Mouse (Mus musculus) adrenal gland, adult 8-10 months (tissue): ENCODE data around the gene Ror2. TPM values are rescaled to one million over a fixed set of nuclear protein-coding genes. Genes with fewer than 3 reads are reported as not detected.
A peak's percentile ranks its signal among the peaks of the same experiment; 100 is the strongest.

Experiments
- DNase-seq: peaks from one replicate; pipeline ENCODE4 v3.0.0; 2022
- total RNA-seq, 4 experiments: library from RNA; stranded (reverse); gene quantifications; 2 replicates each; pipeline ENCODE4 v1.2.4; 2022

The Ror2 gene
- total RNA-seq, 4 experiments from 2014 or later, result 6.0 to 9.0 (median 6.8) TPM

- no peak for DNase-seq
These were observed 165.0 kb downstream of the Ror2 start for GRCm38 (mm10) chr13:53120906-53121305.

GRCm38 (mm10) chr13:53119586-53120426, 166.1 kb downstream of the Ror2 start:
- DNase-seq, result peak; percentile 45

GRCm38 (mm10) chr13:53118398-53118797, 167.5 kb downstream of the Ror2 start:
- DNase-seq, result no peak

GRCm38 (mm10) chr13:53117921-53118320, 168.0 kb downstream of the Ror2 start:
- DNase-seq, result no peak

GRCm38 (mm10) chr13:53110249-53110578, 175.7 kb downstream of the Ror2 start:
- DNase-seq, result no peak

- DNase-seq, result peak; percentile 77
These were observed 176.2 kb downstream of the Ror2 start for GRCm38 (mm10) chr13:53109560-53110248.

GRCm38 (mm10) chr13:53106676-53107075, 179.2 kb downstream of the Ror2 start:
- no peak for DNase-seq

GRCm38 (mm10) chr13:53099771-53100682, 185.9 kb downstream of the Ror2 start:
- DNase-seq, result no peak

GRCm38 (mm10) chr13:53096615-53097014, 189.3 kb downstream of the Ror2 start:
- peak; percentile 48 for DNase-seq

GRCm38 (mm10) chr13:53095222-53095621, 190.7 kb downstream of the Ror2 start:
- no peak for DNase-seq

GRCm38 (mm10) chr13:53094658-53095057, 191.3 kb downstream of the Ror2 start:
- no peak for DNase-seq

- no peak for DNase-seq
These were observed 192.5 kb downstream of the Ror2 start for GRCm38 (mm10) chr13:53093407-53093806.

GRCm38 (mm10) chr13:53086552-53087282, 199.2 kb downstream of the Ror2 start:
- DNase-seq, result no peak

GRCm38 (mm10) chr13:53081846-53082245, 204.1 kb downstream of the Ror2 start:
- no peak for DNase-seq

- DNase-seq, result no peak
These were observed 208.1 kb downstream of the Ror2 start for GRCm38 (mm10) chr13:53077732-53078345.

- DNase-seq, result no peak
These were observed 210.9 kb downstream of the Ror2 start for GRCm38 (mm10) chr13:53075006-53075405.

GRCm38 (mm10) chr13:53069076-53069690, 216.7 kb downstream of the Ror2 start:
- no peak for DNase-seq

GRCm38 (mm10) chr13:53068461-53068860, 217.5 kb downstream of the Ror2 start:
- no peak for DNase-seq

- DNase-seq, result peak; percentile 77
These were observed 218.0 kb downstream of the Ror2 start for GRCm38 (mm10) chr13:53067949-53068348.

GRCm38 (mm10) chr13:53065122-53065521, 220.8 kb downstream of the Ror2 start:
- no peak for DNase-seq

GRCm38 (mm10) chr13:53064681-53065080, 221.2 kb downstream of the Ror2 start:
- no peak for DNase-seq
